Mouse (Mus musculus): ENCODE data around the gene Cradd. TPM values are rescaled to one million over a fixed set of nuclear protein-coding genes. Genes with fewer than 3 reads are reported as not detected.
A peak's percentile ranks its signal among the peaks of the same experiment; 100 is the strongest.

Cradd gene
- polyA plus RNA-seq, 1 experiment from 2014 or later = 14.8 TPM

DNA sequence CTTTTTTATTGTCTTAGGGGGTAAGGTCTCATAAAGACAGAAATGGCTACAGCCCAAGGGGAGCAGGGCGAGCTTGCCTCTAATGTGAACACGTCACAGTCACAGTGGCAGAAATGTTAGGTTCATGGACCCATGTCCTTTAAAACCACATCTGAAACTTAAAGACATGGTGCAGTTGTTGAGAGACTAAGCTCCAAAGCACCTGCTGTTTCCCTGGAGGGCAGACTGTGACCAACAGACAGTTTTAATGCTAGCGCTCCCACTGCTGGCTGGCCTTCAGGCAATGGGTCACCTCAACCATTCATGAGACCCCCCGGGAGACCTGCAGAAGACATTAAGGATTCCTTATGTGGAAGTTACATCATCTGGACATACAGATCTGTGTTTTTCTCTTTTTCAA is 141.5 kb downstream of the Cradd start:
- no peak for ATAC-seq (ENCODE audit: low read depth)
- Histone ChIP-seq H3K27ac (replicated peaks) (no peak overlapping the region), H3K9ac (no peak overlapping the region), H3K4me1 (replicated peaks) (peaks cover 15% of the 10 kb centered on the region), H3K4me3 (no peak overlapping the region), H3K9me3 (no peaks in the 10 kb centered on the region), H3K4me2 (no peak overlapping the region), H3K27me3 (no peaks in the 10 kb centered on the region), H3K36me3 (no peaks in the 10 kb centered on the region)
- WGBS = 72% methylated on average over 4 of the region's 4 CpGs

DNA sequence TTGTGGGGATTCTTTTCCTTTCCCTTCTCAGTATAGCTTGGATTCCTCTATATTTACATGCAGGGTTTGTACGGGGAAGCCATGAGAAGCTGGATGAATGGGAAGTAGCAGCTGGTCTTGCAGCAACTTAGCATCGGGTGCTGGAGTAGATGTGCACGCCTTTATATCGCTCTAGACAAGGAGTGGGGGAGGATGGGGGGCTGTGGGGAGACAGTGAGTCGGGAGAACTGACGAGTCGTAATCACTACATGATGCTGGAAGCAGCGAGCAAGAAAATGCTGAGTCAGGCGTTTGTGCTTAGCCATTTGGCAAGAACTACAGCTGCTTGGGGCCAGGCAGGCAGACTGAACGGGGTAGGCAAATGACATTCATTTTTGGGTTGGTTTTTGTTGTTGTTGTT is 142.4 kb downstream of the Cradd start:
- Histone ChIP-seq H3K27me3 (no peaks in the 10 kb centered on the region), H3K27ac (replicated peaks) (peak overlapping the region; percentile 64), H3K36me3 (no peaks in the 10 kb centered on the region), H3K4me3 (no peak overlapping the region), H3K9me3 (no peaks in the 10 kb centered on the region), H3K9ac (peak overlapping the region; percentile 47; the same call in 1 of the 2 replicates), H3K4me2 (peak overlapping the region; percentile 29), H3K4me1 (replicated peaks) (peaks cover 20% of the 10 kb centered on the region)
- WGBS = 51% methylated on average over 10 of the region's 10 CpGs
- ATAC-seq (ENCODE audit: low read depth) = peak; percentile 55; the same call in 1 of the 2 replicates

DNA sequence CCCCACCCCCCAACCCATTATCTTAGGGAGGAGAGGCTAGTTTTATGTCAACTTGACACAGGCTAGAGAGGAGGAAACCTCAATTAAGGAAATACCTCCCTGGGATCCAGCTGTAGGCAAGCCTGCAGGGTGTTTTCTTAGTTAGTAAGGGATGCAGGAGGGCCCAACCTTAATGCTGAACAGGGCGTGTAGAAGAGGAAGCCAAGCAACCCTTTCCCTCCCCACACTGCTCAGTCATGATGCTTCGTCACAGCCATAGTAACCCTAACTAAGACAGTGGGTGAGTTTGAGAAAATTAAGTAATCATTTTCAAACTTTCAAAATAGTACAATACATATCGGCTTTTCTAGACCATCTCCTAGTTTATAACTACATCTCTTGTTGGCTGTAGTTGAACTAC is 143.0 kb downstream of the Cradd start:
- H3K36me3 ChIP-seq = no peaks in the 10 kb centered on the region
- ATAC-seq (ENCODE audit: low read depth) = no peak
- H3K4me1 ChIP-seq (replicated peaks) = peaks cover 22% of the 10 kb centered on the region
- H3K9ac ChIP-seq = no peak overlapping the region
- no peaks in the 10 kb centered on the region for H3K27me3 ChIP-seq
- no peaks in the 10 kb centered on the region for H3K9me3 ChIP-seq
- no peak overlapping the region for H3K4me2 ChIP-seq
- no peak overlapping the region for H3K27ac ChIP-seq (replicated peaks)
- H3K4me3 ChIP-seq = no peak overlapping the region
- 85% methylated on average over 3 of the region's 3 CpGs for WGBS

DNA sequence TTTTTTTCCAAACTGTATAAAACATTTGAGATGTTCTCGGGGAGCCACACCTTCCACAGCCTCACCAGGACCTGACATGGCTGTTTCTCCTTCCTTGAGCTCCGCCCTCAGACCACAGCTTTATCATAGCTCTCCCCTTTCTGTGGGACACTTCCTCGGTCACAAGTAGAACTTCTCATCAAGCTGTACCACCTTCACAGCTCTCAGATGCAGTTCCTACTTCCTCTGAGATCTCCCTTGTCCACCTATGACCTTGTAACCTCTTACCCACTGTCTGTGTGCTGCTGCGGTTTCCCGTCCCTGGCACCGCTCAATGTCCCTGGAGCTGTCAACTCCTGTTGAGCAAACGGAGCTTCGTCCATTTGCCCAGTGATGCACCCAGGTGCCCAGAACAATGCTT is 143.8 kb downstream of the Cradd start:
- Histone ChIP-seq H3K9ac (no peak overlapping the region), H3K27ac (replicated peaks) (no peak overlapping the region), H3K36me3 (no peaks in the 10 kb centered on the region), H3K9me3 (no peaks in the 10 kb centered on the region), H3K4me2 (no peak overlapping the region), H3K27me3 (no peaks in the 10 kb centered on the region), H3K4me3 (no peak overlapping the region), H3K4me1 (replicated peaks) (peaks cover 28% of the 10 kb centered on the region)
- WGBS = 85% methylated on average over 8 of the region's 8 CpGs
- ATAC-seq (ENCODE audit: low read depth) = no peak

DNA sequence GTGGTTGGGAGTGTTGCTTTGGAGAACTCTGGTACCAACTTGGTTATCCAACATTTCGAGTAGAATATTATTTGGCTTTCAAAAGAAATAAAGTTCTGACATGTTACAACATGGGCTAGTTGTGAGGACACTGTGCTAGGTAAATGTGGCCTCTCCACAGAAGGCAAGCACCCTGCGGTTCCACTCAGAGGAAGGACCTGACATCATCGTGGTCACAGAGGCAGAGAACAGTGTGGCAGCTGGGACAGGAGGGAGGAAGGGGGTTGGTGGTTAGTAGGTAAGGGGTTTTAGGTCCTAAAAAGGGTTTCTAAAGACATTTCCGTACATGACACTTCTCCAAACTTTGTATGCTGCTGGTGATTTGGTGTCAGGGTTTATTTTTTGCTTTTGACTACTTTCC is 145.1 kb downstream of the Cradd start:
- no peak for ATAC-seq (ENCODE audit: low read depth)
- Histone ChIP-seq H3K9ac (no peak overlapping the region), H3K9me3 (no peaks in the 10 kb centered on the region), H3K4me1 (replicated peaks) (peaks cover 29% of the 10 kb centered on the region), H3K4me3 (no peak overlapping the region), H3K36me3 (no peaks in the 10 kb centered on the region), H3K27me3 (no peaks in the 10 kb centered on the region), H3K4me2 (no peak overlapping the region), H3K27ac (replicated peaks) (no peak overlapping the region)
- 86% methylated on average over 4 of the region's 4 CpGs for WGBS

DNA sequence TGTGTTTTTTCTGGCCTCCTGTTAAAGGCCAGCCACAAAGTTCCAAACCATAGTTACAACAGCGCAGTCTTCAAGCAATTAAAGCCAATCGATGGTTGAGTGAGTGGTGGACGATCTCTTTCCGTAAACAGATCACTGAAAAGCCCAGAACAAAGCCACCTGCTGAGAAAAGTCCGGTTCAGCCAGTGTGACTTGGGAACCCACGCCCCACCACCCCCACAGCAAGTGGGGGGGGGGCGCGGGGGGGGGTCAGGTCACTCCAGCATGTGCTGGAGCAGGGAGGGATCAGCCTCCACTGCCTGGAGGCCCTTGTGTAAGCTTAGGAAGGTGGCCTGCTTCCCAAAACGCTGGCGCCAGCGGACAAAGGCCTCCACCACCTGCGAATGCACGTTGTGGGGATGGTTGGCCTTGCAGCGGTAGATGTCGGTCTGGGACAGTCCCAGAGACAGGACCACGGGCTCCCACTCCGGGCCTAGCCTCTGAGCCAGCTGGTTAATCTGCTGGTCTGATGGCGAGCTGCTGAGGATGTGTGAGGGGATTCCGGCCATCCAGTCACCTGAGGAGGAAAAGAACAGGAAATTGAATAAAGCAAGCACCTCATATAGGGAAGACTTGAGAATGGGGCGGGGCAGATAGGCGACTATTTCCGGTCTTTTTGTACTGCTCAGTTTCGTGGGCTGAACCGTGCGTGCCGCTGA is 148.4 kb downstream of the Cradd start:
- no peaks in the 10 kb centered on the region for H3K27me3 ChIP-seq
- no peaks in the 10 kb centered on the region for H3K36me3 ChIP-seq
- no peak overlapping the region for H3K9ac ChIP-seq
- H3K4me3 ChIP-seq = no peak overlapping the region
- H3K4me1 ChIP-seq (replicated peaks) = peaks cover 33% of the 10 kb centered on the region
- no peak for ATAC-seq (ENCODE audit: low read depth)
- H3K9me3 ChIP-seq = no peaks in the 10 kb centered on the region
- no peak overlapping the region for H3K27ac ChIP-seq (replicated peaks)
- no peak overlapping the region for H3K4me2 ChIP-seq
- WGBS = 48% methylated on average over 24 of the region's 26 CpGs

DNA sequence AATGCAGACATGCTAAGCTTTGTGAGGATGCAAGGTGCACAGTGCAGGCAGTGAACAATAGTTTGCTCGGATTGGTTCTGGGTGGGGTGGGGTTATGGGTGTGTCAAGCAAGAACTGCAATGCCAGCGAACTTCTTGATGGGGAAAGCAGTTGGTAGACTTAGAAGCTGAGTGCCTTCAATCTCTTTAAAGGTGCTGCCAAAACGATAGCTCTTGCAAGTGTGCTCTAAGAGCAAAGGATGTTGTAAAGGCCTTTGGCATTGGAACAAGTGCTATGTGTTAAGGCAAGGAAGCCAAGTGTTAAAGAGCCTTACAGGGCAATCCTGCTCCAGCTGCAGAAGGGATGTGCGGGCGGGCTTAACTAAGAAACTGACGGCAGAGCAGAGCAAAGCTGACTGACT is 149.7 kb downstream of the Cradd start:
- no peaks in the 10 kb centered on the region for H3K27me3 ChIP-seq
- no peaks in the 10 kb centered on the region for H3K36me3 ChIP-seq
- no peaks in the 10 kb centered on the region for H3K9me3 ChIP-seq
- 68% methylated on average over 6 of the region's 6 CpGs for WGBS
- H3K4me2 ChIP-seq = no peak overlapping the region
- H3K9ac ChIP-seq = no peak overlapping the region
- no peak overlapping the region for H3K27ac ChIP-seq (replicated peaks)
- no peak overlapping the region for H3K4me3 ChIP-seq
- ATAC-seq (ENCODE audit: low read depth) = no peak
- peaks cover 33% of the 10 kb centered on the region for H3K4me1 ChIP-seq (replicated peaks)

DNA sequence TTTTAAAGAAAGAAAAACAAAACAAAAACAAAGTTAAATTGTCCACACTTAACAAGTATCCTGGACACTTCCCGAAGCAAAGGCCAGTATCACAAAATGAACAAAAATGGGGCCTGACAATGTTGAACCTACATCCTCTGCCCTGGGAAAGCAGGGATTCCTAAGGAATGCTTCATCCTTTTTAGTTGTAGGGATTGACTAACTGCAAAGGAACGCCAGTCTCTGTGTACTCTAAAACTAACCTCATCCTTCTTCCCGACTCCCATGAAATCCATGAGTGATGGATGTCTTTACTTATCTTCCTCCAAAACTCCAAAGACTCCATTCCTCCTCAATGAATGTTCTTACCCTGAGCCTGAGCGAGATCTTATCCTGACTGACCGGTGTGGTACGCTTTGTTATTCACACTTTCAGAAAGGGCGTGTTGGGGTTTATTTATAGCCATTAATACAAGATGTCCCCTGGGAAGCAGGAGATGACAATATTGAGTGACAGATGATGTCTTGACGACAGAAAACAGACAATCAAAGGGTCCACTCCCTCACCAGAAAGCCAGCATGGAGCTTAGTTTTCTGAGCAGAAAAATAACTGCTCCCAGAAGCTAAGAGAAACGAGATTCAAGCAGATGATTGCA is 153.1 kb downstream of the Cradd start:
- Histone ChIP-seq H3K9me3 (no peaks in the 10 kb centered on the region), H3K4me1 (replicated peaks) (peaks cover 27% of the 10 kb centered on the region), H3K4me2 (no peak overlapping the region), H3K27ac (replicated peaks) (no peak overlapping the region), H3K4me3 (no peak overlapping the region), H3K36me3 (no peaks in the 10 kb centered on the region), H3K27me3 (no peaks in the 10 kb centered on the region), H3K9ac (no peak overlapping the region)
- no peak for ATAC-seq (ENCODE audit: low read depth)
- 74% methylated on average over 9 of the region's 9 CpGs for WGBS

DNA sequence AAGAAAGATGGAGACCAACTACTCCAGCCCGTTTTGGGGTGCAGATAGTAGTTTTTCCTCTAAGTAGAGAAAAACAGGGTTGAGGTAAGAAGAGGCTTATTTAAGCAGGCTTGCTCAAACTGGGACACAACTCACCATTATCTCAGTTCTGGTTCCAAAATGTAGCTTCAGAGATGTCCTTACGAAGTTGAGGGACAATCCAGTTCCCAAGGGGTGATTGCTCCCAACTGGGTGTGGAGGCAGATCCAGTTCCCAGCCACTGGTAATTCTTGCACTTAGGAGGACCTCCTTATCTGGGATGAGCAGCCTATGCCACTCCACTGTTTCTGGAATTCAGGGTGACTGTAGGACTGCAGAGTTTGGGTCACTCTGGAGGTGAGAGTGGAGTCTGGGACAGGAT is 159.0 kb downstream of the Cradd start:
- Histone ChIP-seq H3K4me1 (replicated peaks) (0 out of 2 replicates have a peak, but pooled peaks cover 6% of the 10 kb centered on the region), H3K27ac (replicated peaks) (no peak overlapping the region), H3K36me3 (no peaks in the 10 kb centered on the region), H3K9ac (no peak overlapping the region), H3K4me3 (no peak overlapping the region), H3K27me3 (no peaks in the 10 kb centered on the region), H3K4me2 (no peak overlapping the region), H3K9me3 (no peaks in the 10 kb centered on the region)
- no peak for ATAC-seq (ENCODE audit: low read depth)
- 90% methylated on average over 2 of the region's 2 CpGs for WGBS

DNA sequence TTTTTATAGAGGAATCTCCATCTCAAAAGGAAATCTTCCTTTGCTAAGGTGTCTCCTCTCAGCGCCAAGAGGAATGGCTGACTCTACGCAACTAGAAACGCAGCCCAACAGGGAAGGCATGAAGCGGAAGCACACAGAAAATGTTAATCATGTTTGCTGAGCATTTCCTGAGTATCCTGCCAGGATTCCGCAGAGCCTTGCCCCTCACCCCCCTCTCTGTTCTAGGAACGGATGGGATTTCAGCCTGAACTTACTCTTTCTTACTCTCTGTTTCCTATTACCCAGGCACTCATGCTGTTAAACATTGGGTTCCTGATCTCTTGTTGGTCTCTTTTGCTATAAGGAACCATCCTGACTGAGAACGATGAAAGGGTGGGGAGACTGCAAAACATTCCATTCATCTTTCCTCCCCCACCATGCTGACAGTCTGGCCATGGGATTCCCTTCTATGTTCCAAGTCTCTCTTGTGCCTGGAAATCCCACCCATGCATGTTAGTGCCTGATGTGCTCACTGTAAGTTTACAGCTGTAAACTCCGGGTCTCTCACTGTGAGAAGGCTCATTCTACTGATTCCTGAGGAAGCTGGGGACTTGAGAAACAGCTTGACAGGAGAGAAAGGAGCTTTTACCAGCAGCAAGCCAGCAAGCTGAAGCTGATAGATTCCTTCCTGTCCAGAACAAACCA is 161.1 kb downstream of the Cradd start:
- H3K9ac ChIP-seq = no peak overlapping the region
- H3K4me3 ChIP-seq = no peak overlapping the region
- 61% methylated on average over 8 of the region's 8 CpGs for WGBS
- H3K27ac ChIP-seq (replicated peaks) = no peak overlapping the region
- H3K9me3 ChIP-seq = no peaks in the 10 kb centered on the region
- H3K4me2 ChIP-seq = no peak overlapping the region
- H3K27me3 ChIP-seq = no peaks in the 10 kb centered on the region
- ATAC-seq (ENCODE audit: low read depth) = no peak
- no peaks in the 10 kb centered on the region for H3K36me3 ChIP-seq
- 0 out of 2 replicates have a peak, but pooled peaks cover 6% of the 10 kb centered on the region for H3K4me1 ChIP-seq (replicated peaks)

DNA sequence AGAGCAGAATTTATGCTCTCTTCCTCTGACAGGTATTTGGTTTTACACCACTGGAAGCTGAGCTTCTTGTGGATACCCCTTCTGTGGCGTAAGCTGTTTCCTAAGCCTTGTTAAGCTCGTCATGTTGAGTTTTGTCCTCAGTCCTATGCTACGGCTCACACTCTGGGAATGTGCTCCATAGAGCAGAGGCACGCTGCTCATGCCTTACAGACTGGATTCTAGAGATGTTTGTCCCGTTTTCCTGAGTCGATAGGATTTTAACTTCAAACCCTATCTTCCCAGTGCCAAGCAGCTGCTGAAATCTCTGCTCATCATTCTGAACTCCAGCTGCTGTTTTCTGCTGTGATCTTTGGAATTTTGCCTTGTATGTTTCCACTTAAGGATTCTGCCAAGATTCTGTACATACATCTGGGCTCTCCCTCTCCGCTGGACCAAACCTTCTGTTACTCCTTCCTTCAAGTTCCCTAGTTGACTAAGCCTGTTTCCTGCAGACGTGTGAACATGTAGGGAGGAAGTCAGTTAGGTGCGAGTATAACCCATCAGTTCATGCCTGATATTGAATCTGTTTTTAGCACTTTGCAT is 164.2 kb downstream of the Cradd start:
- 85% methylated on average over 9 of the region's 9 CpGs for whole genome bisulfite sequencing
- Histone ChIP-seq H3K27me3 (no peaks in the 10 kb centered on the region), H3K4me2 (no peak overlapping the region), H3K27ac (replicated peaks) (no peak overlapping the region), H3K4me3 (no peak overlapping the region), H3K4me1 (replicated peaks) (0 out of 2 replicates have a peak, but pooled peaks cover 6% of the 10 kb centered on the region), H3K9ac (no peak overlapping the region), H3K9me3 (no peaks in the 10 kb centered on the region), H3K36me3 (no peaks in the 10 kb centered on the region)
- ATAC-seq (ENCODE audit: low read depth) = no peak

DNA sequence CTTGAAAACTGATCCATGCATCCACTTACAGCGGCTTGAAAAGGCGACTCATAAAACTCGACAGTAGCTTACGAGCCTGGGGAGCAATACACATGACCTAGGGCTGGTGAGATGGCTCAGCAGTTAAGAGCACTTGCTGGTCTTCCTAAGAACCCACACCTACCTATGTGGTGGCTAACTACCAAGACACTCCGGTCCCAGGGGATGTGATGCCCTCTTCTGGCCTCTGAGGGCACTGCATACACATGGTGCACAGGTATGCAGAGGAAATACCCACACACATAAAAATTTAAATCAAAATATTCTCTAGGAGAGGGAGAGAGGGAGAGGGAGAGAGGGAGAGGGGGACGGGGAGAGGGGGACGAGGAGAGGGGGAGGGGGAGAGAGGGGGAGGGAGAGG is 167.5 kb downstream of the Cradd start:
- WGBS = 86% methylated on average over 5 of the region's 7 CpGs

More for the DNA sequence above, 167.5 kb downstream of the Cradd start:
- Histone ChIP-seq H3K27ac (replicated peaks) (no peak overlapping the region), H3K36me3 (no peaks in the 10 kb centered on the region), H3K27me3 (no peaks in the 10 kb centered on the region), H3K4me2 (no peak overlapping the region), H3K4me1 (replicated peaks) (no peaks in the 10 kb centered on the region), H3K9me3 (no peaks in the 10 kb centered on the region), H3K9ac (no peak overlapping the region), H3K4me3 (no peak overlapping the region)
- no peak for ATAC-seq (ENCODE audit: low read depth)
